Mouse (Mus musculus): ENCODE results near the gene Mag.
"Not testable (repeated sequence)": the region's sequence is repeated elsewhere in the genome, so short reads cannot be mapped to it uniquely, and the experiment has no call there.

Mag gene

GRCm38 (mm10) chr7:30940070-30940469 is 25.4 kb upstream of the Mag start:
- not testable (repeated sequence) for DNase-seq (ENCODE audit: low spot score)

- DNase-seq (ENCODE audit: low spot score), result not testable (repeated sequence)
Measured at GRCm38 (mm10) chr7:30935422-30936099, 20.9 kb upstream of the Mag start.

GRCm38 (mm10) chr7:30924581-30924980 is 9.9 kb upstream of the Mag start, which contains the start of gene Hamp2:
Gene Hamp2 (minus strand): TSS chr7:30924681.
- DNase-seq (ENCODE audit: low spot score), result not testable (repeated sequence)

- no peak for DNase-seq (ENCODE audit: low spot score)
Measured at GRCm38 (mm10) chr7:30924071-30924470, 9.4 kb upstream of the Mag start.

- not testable (repeated sequence) for DNase-seq (ENCODE audit: low spot score)
Measured at GRCm38 (mm10) chr7:30922490-30922889, 7.8 kb upstream of the Mag start.

GRCm38 (mm10) chr7:30920217-30920616 is 5.5 kb upstream of the Mag start:
- no peak for DNase-seq (ENCODE audit: low spot score)

- DNase-seq (ENCODE audit: low spot score), result no peak
Measured at GRCm38 (mm10) chr7:30917219-30917618, 2.5 kb upstream of the Mag start.

GRCm38 (mm10) chr7:30916713-30917112 is 2.0 kb upstream of the Mag start:
- DNase-seq (ENCODE audit: low spot score), result no peak

- no peak for DNase-seq (ENCODE audit: low spot score)
Measured at GRCm38 (mm10) chr7:30909773-30910172, 4.9 kb downstream of the Mag start.

- no peak for DNase-seq (ENCODE audit: low spot score)
Measured at GRCm38 (mm10) chr7:30908992-30909431, 5.7 kb downstream of the Mag start.

- DNase-seq (ENCODE audit: low spot score), result no peak
Measured at GRCm38 (mm10) chr7:30908277-30908991, 6.2 kb downstream of the Mag start.

GRCm38 (mm10) chr7:30904042-30904441 is 10.6 kb downstream of the Mag start:
- no peak for DNase-seq (ENCODE audit: low spot score)

- DNase-seq (ENCODE audit: low spot score), result no peak
Measured at GRCm38 (mm10) chr7:30895217-30895616, 19.5 kb downstream of the Mag start.

- no peak for DNase-seq (ENCODE audit: low spot score)
Measured at GRCm38 (mm10) chr7:30892515-30892914, 22.2 kb downstream of the Mag start.

GRCm38 (mm10) chr7:30891746-30892145 is 22.9 kb downstream of the Mag start:
- no peak for DNase-seq (ENCODE audit: low spot score)

GRCm38 (mm10) chr7:30890681-30891080 is 24.0 kb downstream of the Mag start:
- DNase-seq (ENCODE audit: low spot score), result no peak

GRCm38 (mm10) chr7:30888786-30889185 is 25.9 kb downstream of the Mag start:
- DNase-seq (ENCODE audit: low spot score), result no peak

GRCm38 (mm10) chr7:30887568-30888188 is 27.0 kb downstream of the Mag start:
- DNase-seq (ENCODE audit: low spot score), result no peak

GRCm38 (mm10) chr7:30886852-30887251 is 27.8 kb downstream of the Mag start:
- no peak for DNase-seq (ENCODE audit: low spot score)

- no peak for DNase-seq (ENCODE audit: low spot score)
Measured at GRCm38 (mm10) chr7:30884047-30884446, 30.6 kb downstream of the Mag start.

- no peak for DNase-seq (ENCODE audit: low spot score)
Measured at GRCm38 (mm10) chr7:30881367-30881766, 33.3 kb downstream of the Mag start.

GRCm38 (mm10) chr7:30880176-30880575 is 34.5 kb downstream of the Mag start, which contains the start of gene Cd22:
Gene Cd22 (minus strand): TSS chr7:30880342.
- no peak for DNase-seq (ENCODE audit: low spot score)

GRCm38 (mm10) chr7:30878950-30879349 is 35.7 kb downstream of the Mag start:
- DNase-seq (ENCODE audit: low spot score), result no peak

Measured in MN1 (cell line).